Mouse (Mus musculus): Measurements from ENCODE around the gene Ankdd1a.

Ankdd1a gene

DNA sequence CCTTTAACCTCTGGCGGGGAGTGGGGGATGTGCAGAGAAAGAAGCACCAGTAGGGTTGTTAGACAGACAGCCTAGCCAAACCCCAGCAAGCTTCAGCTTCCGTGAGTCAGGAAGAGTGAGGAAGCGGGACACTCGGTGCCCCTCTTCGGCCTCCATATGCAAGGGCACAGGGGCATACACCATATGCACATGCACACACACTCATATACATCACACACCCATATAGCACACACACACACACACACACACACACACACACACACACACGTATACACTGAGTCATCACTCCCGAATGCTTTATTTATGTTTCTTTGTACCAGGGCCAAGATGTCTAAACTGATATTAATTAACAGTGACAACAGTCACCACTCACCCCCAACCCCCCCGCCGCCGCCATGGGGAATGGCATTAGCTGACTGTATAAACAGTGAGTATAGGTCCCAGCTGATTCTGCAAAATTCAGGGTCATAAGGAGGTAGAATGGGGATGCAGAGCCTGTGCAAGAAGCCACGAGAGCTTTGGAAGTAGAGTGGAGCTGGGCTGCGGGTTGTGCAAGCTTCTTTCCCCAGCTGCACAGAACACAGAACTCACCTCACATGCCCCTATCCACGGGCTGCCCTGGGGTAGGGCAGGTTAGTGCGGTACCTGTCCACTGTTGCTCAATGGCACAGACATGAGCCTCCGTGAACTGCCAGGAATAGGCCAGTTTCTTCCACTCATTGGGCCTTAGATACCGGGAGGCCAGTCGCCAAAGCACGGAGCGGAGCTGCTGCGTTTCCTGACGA lies 17.1 kb downstream of the Ankdd1a start:
- no peak for DNase-seq (ENCODE audit: low read depth, low spot score)

DNA sequence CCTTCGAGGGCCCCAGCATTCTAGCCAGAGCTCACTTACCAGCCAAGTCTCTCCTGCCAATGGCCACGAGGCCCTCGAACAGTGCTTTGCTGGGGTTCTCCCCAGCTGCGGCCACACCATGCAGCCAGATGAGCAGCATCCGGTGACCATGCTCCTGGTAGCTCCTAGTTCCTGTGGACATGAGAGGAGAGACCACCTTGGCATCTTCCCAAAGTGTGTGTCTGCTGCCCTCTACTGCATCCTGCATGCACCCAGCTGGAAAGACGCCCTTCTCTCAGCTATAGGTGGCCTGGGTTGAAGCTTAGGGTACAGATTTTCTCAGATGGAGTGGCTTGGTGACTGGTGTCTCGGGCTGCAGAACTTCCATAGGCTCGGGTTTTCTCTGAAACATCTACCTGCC lies 17.8 kb downstream of the Ankdd1a start:
- DNase-seq (ENCODE audit: low read depth, low spot score) = no peak

DNA sequence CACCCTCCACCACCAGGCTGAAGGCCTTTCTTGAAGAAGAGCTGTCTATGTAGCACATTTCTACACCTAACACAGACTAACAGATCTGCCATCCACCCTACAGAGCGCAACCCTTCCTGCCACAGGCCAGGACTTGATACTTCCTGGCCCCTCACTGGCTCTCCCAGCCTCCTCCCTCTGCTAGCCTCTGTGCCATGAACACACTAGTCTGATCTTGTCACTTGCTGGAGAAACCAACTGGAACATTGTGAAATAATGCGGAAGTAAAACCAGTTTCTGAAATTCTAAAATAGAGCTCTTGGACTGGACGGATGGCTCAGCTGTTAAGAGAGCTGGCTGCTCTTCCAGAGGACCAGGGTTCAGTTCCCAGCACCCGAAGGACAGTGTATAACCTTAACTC lies 27.1 kb downstream of the Ankdd1a start:
- no peak for DNase-seq (ENCODE audit: low read depth, low spot score)

DNA sequence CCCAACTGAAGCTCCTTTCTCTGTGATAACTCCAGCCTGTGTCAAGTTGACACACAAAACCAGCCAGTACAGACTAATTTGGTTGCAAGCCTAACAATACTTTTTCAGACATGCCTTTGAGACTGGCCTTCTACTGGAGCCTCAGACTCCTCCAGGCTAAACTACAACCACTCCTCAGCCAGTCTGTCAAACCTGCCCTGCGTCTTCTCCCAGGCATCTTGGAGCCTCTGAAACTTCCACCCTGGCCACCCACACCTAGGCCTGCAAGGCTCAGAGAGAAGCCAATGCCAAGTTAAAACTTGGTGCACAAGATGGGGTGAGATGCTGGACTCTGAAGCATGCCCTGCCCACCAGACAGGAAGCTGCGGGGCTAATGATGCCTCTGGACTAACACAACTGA lies 27.6 kb downstream of the Ankdd1a start:
- no peak for DNase-seq (ENCODE audit: low read depth, low spot score)

DNA sequence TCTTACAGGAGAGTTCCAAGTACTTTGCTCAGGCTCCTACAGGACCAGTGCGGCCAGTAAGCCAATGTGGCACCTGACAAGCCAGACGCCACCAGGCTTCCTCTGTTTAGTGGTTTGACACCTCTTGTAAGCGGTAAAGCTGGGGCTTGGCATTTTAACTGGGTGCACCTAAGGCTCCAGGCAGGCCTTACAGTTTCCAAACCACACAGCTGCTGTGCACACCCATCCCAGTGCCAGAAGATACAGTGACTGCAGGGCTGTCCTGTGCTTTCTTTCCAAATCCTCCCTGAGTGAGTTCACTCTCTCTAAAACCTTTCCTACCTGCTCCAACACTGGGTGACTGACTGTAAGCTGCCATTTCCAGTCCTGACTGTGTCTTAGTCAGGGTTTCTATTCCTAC lies 28.5 kb downstream of the Ankdd1a start:
- DNase-seq (ENCODE audit: low read depth, low spot score) = no peak

DNA sequence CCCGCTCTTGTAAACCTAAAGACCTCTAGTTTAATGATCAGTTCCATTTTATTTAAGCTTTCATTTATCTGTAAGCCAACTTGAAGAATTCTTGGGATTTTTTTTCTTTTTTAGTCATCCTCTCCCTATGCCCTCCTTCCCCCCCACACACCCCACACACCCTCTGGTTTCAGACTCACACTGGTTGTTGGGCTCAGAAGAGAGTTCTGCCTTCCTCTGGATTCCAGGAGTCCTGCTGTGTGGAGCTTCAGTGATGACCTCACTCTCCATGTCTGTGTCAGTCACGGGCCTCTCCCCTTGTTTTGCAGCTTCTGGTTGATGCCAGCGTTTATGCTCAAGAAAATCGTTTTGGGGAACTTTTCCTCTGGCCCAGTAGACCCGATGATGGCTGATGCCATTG lies 39.9 kb downstream of the Ankdd1a start:
- DNase-seq (ENCODE audit: low read depth, low spot score) = peak; percentile 16

DNA sequence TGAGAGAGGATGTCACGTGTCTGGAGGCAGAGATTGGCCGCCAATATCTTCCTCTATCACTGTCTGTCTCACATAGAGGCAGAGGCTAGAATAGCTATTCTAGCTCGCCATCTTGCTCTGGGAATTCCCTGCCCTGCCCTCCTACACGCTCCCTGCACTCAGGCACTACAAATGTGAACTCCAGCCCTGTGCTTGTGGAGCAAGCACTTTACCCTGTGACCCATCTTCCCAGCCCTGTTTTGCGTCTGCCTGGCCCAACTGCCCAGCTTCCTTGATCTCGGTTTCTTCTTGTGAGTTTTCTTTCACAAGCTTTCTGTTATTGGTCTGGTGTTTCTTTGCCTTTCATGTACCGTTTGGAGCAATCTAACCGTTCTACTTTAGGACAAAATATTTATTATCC lies 40.8 kb downstream of the Ankdd1a start:
- no peak for DNase-seq (ENCODE audit: low read depth, low spot score)

DNA sequence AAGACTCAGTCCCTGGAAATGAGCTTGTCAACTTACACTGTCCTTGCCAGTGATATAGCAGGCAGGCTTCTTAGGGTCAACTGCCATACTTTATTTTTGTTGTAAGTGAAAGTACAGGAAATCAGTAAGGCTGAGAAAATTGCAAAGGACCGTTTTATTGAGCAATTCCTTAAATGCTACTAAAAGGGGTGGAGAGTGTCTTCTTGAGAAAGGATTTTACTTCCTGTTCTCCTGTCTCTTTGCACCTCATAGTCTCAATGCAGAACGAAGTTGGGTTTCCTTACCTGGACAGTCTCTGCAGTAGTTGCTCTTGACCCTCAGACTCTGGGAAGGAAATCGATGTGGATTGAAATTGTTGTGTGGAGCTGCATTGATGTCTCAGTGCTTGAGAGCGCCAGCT lies 47.2 kb downstream of the Ankdd1a start:
- DNase-seq (ENCODE audit: low read depth, low spot score) = no peak

DNA sequence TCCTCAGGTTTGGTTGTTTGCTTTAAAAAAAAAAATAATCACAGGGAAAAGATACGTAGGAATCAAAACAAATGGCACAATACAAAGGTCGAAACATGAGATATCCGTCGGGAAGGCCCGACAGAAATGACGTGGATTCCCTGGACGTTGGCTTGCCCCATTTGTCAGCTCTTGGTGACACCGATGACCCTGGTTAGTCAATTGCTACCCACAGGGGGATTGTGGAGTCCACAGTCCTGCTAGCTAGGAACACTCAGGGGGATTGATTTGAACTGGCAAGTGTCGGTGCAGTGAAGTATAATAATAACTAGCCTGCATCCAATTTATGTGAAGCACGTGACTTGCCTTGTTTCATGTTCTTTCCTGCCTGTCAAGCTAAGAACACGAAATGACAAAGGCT lies 52.3 kb downstream of the Ankdd1a start:
- no peak for DNase-seq (ENCODE audit: low read depth, low spot score)

DNA sequence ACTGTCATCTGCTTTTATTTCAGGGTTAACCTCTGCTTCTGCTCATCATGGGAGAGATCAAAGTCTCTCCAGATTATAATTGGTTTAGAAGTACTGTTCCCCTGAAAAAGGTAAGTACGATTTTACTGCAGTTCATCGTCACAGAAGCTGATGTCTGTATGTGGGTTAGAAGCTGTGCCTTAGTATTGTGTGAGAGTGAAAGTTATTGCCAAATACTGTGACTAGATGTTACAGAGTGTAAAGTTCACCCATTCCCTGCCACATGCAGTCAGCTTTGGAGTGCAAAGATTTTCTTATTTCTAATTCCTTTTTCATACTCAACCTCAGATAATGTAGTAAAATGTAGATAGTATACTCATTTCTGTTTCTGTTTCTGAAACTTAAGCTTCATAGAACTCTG lies 54.8 kb downstream of the Ankdd1a start:
- no peak for DNase-seq (ENCODE audit: low read depth, low spot score)

DNA sequence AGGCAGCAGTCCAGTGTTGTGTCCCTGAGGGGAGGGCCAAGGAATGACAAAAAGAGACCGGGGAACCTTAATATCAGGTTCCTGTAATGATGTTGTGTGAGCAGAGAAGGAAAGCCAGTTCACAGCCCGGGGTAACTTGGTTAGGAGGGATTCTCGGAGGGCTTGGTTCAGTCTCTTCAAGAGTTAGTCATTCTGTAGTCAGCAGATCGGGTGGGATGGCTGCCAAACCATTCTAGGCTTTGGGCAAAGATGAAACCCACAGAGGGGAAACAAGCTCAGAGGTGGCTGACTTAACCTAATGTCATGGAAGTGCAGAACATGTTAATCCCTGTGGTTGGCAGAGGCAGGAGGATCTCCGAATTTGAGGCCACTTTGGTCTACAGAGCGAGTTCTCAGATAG lies 55.8 kb downstream of the Ankdd1a start:
- no peak for DNase-seq (ENCODE audit: low read depth, low spot score)

DNA sequence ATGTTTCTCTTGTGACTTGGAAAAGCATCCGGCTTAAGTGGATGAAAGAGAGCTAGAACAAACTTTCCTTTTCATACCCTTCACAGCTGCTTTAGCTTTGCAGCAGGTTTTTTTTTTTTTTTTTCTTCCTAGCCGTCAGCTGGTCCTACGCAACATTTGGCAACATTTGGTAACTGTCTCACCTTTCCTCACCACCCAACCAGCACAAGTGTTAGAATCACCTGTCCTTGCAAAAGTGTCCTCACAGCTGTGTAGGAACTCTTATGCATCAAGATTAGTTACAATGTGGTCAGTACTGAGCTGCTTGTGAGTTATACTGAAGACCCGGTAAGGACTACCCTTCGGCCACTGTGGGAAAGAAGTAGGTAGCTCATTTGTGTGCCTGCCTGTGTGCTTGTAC lies 57.4 kb downstream of the Ankdd1a start:
- DNase-seq (ENCODE audit: low read depth, low spot score) = no peak

DNA sequence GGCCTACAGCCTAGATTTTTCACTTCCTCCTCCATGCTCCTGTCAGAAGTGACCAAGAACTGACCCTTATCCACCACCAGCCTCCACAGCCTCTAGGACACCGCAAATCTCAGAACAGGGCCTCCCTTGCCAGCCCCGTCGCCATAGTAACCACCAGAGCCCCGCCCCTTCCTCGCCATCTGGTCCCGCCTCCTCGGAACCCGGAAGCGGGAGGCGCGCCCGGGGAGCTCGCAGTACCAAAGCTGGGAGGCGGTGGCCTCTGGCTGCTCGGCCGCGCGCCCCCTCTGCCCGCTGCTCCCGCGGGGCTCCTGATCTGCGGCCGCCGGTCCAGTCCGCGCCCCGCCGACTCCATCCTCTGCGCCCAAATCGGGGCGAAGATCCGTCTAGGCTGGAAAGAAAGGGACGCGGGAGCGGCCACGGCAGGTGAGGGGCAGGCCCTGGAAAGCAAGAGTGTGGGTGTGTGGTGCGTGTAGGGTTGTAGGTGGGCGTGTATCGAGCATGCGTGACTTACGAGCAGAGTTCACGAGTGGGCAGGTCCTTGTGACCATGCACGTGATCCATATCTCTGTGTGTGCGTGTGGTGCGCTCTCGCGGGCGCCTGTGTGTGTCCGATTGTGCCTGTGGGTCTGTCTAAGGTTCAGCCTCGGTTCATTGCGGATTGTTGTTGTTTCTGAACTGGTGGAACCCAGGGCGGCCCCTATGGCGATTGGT lies 59.1 kb downstream of the Ankdd1a start, which contains the start of gene Spg21:
Spg21 (plus strand) TSS at position 216 of the 711 bp plus-strand sequence.
- peak; percentile 93 for DNase-seq (ENCODE audit: low read depth, low spot score)

DNA sequence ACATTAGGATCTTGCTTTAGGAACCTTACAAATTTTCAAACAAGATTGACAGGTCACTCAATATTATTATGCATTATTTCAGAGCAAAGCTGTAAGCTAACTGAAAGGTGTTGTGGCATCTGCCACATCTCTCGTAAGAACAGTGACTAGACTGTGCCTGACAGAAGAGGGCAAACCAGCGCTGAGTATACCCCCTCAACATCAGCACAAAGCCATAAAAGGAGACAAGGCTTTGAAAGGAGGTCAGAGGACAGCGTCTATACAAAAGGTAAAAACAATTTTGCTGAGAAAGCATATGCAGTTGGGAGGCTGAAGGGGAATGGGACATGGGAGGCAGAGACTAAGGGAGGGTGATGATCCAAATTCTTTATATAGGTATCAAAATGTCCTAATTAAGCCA lies 59.8 kb downstream of the Ankdd1a start:
- no peak for DNase-seq (ENCODE audit: low read depth, low spot score)

DNA sequence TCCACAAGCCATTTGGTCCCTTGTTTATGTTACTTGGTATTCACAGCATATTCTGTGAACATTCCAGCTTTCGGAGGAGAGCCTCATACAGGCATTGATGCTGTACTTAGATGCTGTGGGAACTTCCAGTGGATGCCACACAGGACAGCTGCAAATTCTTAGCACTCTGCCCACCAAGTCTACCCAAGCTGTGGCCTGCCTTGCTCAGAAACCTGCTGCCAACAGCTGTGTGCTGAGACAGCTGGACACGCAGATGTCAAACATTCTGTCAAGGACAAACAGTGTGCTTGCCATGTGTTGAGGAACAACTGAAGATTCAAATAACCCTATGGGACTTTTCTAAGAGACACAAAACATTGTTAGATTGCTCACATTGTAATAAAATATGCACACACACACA lies 61.0 kb downstream of the Ankdd1a start:
- no peak for DNase-seq (ENCODE audit: low read depth, low spot score)

DNA sequence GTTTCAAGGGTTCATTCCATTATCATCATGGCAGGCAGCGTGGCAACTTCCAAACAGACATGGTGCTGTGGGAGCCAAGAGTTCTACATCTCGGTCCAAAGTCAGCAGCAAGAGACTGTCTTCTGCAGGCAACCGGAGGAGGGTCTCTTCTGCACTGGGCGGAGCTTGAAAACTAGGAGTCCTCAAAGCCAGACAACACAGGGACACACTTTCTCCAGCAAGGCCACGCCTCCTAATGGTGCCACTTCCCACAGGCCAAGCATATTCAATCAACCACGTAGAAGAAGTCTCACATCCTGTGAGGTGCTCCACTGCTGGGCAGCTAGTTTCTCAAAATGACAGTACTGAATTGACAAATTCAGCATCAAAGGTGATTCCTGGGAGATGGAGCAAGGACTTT lies 72.0 kb downstream of the Ankdd1a start:
- peak; percentile 77 for DNase-seq (ENCODE audit: low read depth, low spot score)

DNA sequence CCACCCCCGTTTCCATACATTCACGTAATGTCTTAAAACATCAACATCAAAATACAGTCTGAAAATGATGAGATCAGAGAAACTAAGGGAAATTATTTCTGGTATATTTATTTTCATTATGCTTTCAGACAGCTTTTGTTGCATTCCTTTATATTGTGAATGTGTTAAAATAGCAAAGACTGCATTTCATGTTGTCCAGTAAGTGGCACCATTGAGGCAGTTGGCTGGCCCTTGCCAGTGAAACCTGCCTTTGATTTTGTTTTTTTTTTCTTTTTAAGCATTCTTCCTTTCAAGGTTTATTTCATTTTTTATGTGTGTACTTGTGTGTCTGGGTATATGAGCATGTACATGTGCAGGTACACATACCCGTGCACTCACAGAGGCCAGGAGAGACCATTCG lies 75.3 kb downstream of the Ankdd1a start:
- no peak for DNase-seq (ENCODE audit: low read depth, low spot score)
